Mouse (Mus musculus): ENCODE data around the gene Tpgs1.
A peak's percentile ranks its signal among the peaks of the same experiment; 100 is the strongest.

Tpgs1 gene

DNA sequence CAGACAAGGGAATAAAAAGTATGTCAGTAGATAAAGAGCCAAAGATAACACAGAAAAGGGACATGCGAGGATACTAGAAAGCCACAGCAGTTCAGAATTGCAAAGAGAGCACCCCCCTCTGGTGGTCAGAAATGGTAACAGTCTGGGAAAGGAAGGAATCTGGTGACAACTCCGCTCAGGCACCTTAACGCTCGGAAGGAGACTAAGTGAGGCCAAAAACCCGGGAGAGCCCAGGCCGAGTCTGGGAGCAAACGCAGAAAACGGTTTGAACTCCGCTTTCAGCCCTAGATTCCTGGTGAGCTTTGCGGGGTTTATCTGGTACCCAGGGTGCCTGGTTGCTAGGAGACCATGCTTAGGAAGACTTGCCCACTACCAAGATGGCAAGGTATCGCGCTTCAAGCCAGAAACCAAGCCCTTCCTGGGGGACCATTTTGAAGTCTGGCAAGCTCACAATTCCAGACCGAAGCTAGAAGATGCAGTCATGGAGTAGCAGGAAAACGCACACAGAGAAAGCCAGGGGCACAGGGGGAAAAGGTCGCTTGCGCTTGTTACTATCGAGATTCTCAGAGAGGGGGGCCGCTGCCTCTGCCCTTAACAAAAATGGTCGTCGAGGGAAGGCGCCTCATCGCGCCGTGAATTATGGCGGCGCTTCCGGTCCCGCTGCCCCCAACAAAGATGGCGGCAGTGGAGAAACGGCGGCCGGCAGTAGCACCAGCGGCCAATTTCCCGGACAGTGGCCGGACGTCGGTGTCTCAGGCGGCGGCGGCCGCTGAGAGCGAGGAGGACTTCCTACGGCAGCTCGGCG, at the start of gene Tpgs1:
Gene Tpgs1, plus strand, starts transcription at position 599 of the 805 bp plus-strand sequence.
- peak; percentile 82 to 84 for DNase-seq (ENCODE audit: low spot score in 2 of 2)

- DNase-seq (ENCODE audit: low spot score in 2 of 2), result no peak
Measured at GRCm38 (mm10) chr10:79623950-79624349, 45.2 kb upstream of the Tpgs1 start.

DNA sequence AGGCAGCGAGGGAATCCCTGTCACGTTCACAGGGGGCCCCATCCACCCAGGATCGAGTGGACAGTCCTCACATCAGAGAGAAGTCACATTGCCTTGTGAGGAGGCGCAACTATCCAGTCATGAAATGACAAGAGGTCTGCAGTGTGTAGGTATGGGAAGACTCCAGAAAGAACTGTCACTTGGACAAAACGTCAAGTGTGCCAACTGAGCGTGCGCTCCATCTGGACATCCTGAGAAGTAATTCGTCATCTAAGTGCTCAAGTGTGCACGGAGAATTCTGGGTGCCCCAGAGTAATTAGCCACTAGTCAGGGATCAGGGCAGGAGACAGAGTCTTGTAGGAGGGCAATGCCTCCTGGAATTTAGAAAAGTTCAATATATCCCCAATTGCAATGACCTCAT, 43.8 kb upstream of the Tpgs1 start:
- no peak for DNase-seq (ENCODE audit: low spot score in 2 of 2)

GRCm38 (mm10) chr10:79626156-79626555, 43.0 kb upstream of the Tpgs1 start:
- DNase-seq (ENCODE audit: low spot score in 2 of 2), result no peak

DNA sequence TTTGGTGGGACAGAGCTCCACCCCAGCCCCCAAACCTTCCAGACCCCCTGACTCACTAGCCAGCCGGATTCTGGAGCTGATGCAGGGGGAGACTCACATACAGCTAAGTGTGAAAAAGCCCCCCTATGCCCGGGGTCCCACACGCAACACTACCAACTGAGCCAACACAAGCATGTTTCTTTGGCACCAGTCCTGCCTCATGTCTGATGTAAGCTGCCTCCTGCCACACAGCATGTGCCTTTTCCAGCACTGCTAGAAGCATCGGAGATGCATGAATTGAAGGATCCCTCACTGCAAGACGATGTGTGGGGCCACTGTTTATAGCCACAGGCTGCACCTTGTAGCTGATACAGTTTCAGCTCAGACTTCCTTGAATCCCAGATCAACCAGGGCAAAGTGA, 40.8 kb upstream of the Tpgs1 start:
- DNase-seq (ENCODE audit: low spot score in 2 of 2), result no peak

- DNase-seq (ENCODE audit: low spot score in 2 of 2), result no peak
Measured at GRCm38 (mm10) chr10:79631432-79631831, 37.7 kb upstream of the Tpgs1 start.

- DNase-seq (ENCODE audit: low spot score in 2 of 2), result no peak
Measured at GRCm38 (mm10) chr10:79633006-79633777, 36.0 kb upstream of the Tpgs1 start.

DNA sequence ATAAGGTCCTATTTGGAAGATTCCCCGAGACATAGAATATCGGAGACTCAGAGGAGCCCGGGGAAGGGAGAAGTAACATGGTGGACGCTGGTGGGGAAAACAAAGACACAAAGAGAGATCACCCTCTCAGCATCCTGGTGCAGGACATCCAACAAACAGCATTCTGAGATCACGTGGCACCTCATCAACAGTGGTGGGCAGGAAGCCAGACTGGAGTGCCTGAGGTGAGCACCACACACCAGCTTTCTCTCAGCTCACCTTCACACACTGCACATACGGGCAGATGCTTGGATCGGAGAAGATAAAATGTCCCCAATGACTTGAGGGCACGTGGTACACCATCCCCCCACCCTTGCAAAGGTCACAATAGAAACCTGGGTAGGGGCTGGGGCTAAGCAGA, 32.9 kb upstream of the Tpgs1 start:
- DNase-seq (ENCODE audit: low spot score in 2 of 2), result no peak

DNA sequence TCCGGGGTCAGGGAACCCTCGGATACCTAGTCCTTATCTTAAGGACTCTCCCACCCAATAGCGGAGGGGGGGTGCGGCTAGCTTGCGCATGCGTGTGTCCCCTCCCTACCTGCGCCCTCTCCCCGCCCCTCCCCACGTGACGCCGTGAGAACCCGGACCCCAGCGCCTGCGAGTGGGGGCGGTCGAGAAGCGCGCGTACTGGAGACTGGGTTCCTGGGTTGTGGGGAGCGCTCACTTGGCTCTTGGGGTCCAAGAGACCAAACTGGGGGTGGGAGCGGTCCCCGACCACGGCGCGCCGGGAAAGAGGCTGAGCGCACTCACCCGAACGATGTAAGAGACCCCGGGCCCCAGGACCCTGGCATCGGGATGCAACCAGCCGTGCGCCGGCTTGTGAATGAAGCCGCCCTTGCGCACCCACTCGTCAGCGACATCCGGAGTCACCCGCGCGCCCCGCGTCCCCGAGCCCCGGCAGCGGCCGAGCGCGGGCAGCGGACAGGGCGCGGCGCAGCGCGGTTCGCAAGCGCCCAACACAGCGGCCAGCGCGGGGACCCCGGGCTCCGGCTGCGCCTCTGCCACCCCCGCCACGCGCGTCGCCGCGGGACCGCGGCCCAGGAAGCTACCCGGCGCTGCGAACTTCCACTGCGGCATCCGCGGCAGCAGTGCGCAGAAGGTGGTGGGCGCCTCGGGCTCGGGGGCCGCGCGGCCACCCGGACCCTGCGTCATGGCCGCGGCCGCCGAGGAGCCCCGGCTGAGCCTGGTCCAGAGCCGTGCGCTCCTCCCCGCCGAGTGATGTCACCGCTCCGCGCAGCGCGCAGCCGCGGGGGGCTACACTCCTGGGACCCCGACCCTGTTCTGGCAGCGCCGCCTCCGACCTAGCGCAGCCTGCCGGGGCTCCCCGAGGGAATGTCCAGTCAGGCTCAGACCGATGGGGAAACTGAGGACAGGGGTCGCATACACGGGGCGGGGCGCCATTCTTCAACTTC, 31.8 kb upstream of the Tpgs1 start, which contains the start of gene Shc2:
Gene Shc2, minus strand, starts transcription at position 791 of the 983 bp plus-strand sequence.
- no peak for DNase-seq (ENCODE audit: low spot score in 2 of 2)

- no peak for DNase-seq (ENCODE audit: low spot score in 2 of 2)
Measured at GRCm38 (mm10) chr10:79638486-79639204, 30.5 kb upstream of the Tpgs1 start.

- DNase-seq (ENCODE audit: low spot score in 2 of 2), result no peak
Measured at GRCm38 (mm10) chr10:79645711-79646110, 23.5 kb upstream of the Tpgs1 start, which contains the start of gene Odf3l2. Odf3l2 (minus strand) TSS chr10:79645738.

DNA sequence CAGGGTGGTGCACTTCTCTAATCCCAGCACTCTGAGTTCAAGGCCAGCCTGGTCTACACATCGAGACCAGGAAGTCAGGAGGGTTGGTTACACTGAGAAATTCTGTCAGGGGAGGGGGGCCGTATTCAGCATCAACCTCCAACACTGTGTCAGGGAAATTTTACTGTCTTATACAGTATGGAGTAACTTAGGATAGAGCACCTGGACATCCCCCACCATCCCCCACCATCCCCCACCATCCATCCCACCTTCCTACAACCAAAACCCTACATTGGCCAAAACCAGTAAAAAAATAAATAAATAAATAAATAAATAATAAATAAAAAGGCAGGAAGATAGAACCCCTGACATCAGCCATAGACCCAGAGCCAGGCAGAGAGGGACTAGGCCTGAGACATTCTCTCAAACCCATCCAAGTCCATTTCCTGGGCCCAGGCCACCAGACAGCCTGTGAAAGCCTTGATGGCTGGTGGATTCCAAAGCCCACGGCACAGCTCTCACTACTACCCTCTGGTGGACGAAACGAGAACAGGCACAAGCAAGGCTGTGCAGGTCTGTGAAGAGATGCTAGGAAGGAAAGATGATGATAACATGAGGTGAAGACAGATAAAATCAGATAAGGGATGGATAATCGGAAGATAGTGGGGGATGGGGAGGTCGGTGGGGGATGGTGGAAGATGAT, 20.0 kb upstream of the Tpgs1 start:
- DNase-seq (ENCODE audit: low spot score in 2 of 2), result peak; percentile 24 to 66

DNA sequence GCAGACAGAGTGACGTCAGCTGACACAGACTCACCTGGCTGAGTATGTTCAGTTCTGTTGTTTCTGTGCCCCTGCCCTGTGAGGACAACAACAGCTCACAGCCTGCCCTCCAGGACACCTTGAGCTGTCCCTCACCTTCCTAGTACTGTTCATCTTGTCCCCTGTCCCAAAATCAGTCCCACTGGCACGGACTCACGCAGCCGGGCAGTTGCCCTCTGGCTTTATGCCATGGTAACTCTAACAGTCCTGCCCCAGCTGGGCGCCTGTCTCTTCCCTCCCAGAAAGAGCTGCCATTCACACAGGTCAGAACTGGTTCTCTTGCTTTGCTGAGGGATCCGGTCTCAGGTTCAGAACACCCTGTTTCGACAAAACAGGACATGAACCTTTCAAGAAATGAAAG, 16.4 kb upstream of the Tpgs1 start:
- no peak for DNase-seq (ENCODE audit: low spot score in 2 of 2)

GRCm38 (mm10) chr10:79654946-79655395, 14.2 kb upstream of the Tpgs1 start:
- DNase-seq (ENCODE audit: low spot score in 2 of 2), result no peak

DNA sequence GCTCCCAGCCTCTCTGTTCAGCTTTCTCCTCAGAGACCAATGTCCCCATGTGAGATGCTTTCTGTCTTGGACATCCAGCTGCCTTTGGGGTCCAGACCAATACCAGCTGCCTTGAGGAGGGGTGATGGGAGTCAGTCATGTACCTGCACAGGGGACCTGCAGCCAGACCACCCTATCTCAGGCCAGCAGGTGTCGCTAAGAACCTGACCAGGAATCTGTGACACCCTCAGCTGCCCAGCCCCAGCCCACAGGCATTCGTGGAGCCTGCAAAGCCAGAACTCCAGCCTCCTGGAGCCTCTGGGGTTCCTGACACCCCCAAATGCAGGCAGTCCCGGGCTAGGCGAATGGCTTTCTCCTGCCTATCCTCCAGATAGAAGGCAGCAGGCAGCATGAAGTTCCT, 10.3 kb upstream of the Tpgs1 start:
- DNase-seq (ENCODE audit: low spot score in 2 of 2), result peak in 1 of 2 experiments; percentile 40

GRCm38 (mm10) chr10:79660298-79660697, 8.9 kb upstream of the Tpgs1 start:
- no peak for DNase-seq (ENCODE audit: low spot score in 2 of 2)

GRCm38 (mm10) chr10:79661861-79662260, 7.3 kb upstream of the Tpgs1 start:
- no peak for DNase-seq (ENCODE audit: low spot score in 2 of 2)

GRCm38 (mm10) chr10:79664131-79664665, 5.0 kb upstream of the Tpgs1 start, which contains the start of gene Madcam1:
Madcam1 (plus strand) TSS chr10:79664559.
- peak; percentile 43 to 73 for DNase-seq (ENCODE audit: low spot score in 2 of 2)

DNA sequence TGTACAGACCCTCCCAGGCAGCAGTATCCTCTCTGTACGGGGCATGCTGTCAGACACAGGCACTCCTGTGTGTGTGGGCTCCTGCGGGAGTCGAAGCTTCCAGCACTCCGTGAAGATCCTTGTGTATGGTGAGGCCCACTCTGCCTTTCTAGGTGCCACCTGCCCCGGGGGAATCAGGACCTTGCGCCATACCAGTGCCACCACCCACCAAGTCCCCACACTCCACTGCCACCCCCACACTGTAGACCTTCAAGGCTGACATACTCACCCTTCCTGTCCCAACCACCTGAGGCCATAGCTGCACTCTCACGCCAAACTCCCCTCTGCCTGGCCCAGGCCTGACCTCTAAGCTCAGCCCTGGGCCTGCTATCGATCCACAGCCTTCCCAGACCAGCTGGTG, 4.1 kb upstream of the Tpgs1 start:
- no peak for DNase-seq (ENCODE audit: low spot score in 2 of 2)

GRCm38 (mm10) chr10:79666493-79666892, 2.7 kb upstream of the Tpgs1 start:
- no peak for DNase-seq (ENCODE audit: low spot score in 2 of 2)
